ENCODE assay signal across 22 mouse cellular contexts in genomic region chr4:116451553-116451952, GRCm38 (mm10).
"Had no signal": no experiment of that assay in that cellular context is flagged by ENCODE, and none has a peak within 500 bp of the region (broad histone marks: within the 10 kb centered on the region; RNA-seq: fewer than 3 reads in every experiment).

No protein-coding gene starts in this region.

- H3K4me3 ChIP-seq: liver, embryonic 15.5 days; lung, embryonic 15.5 days; midbrain, embryonic 10.5 days; midbrain, embryonic 12.5 days; myocyte; neural tube, embryonic 13.5 days; neural tube, embryonic 15.5 days; stomach, embryonic 15.5 days had no signal

- H3K36me3 ChIP-seq: liver, embryonic 15.5 days; lung, embryonic 15.5 days; midbrain, embryonic 12.5 days; neural tube, embryonic 13.5 days; neural tube, embryonic 15.5 days; stomach, embryonic 15.5 days had no signal

- DNase-seq: liver, postnatal 0 days; lung, adult 2 months; lung, postnatal 14 days; lung, postnatal 36 days; midbrain, embryonic 14.5 days; retina, postnatal 1 day; right cerebral cortex, adult 18-20 months; right cerebral cortex, postnatal 25 days; right cerebral cortex, postnatal 4 days; thymus, adult 2 months; thymus, postnatal 25 days; thymus, postnatal 4 days had no signal

- H3K4me1 ChIP-seq: lung, embryonic 15.5 days; midbrain, embryonic 10.5 days; midbrain, embryonic 12.5 days; neural tube, embryonic 13.5 days; neural tube, embryonic 15.5 days; stomach, embryonic 15.5 days had no signal

- H3K27ac ChIP-seq: liver, embryonic 15.5 days; lung, embryonic 15.5 days; midbrain, embryonic 10.5 days; midbrain, embryonic 12.5 days; neural tube, embryonic 13.5 days; neural tube, embryonic 15.5 days; stomach, embryonic 15.5 days had no signal

- H3K27me3 ChIP-seq: liver, embryonic 15.5 days; lung, embryonic 15.5 days; midbrain, embryonic 12.5 days; neural tube, embryonic 13.5 days; neural tube, embryonic 15.5 days; stomach, embryonic 15.5 days had no signal

- H3K9ac ChIP-seq: liver, embryonic 15.5 days; liver, postnatal 0 days; lung, embryonic 15.5 days; midbrain, embryonic 12.5 days; neural tube, embryonic 13.5 days; neural tube, embryonic 15.5 days; stomach, embryonic 15.5 days had no signal

- ATAC-seq: liver, postnatal 0 days; lung, postnatal 0 days; midbrain, embryonic 16.5 days had no signal

- H3K9me3 ChIP-seq: liver, embryonic 15.5 days; lung, embryonic 15.5 days; midbrain, embryonic 10.5 days; midbrain, embryonic 12.5 days; neural tube, embryonic 13.5 days; neural tube, embryonic 15.5 days; stomach, embryonic 15.5 days had no signal

- H3K4me2 ChIP-seq: liver, embryonic 15.5 days; lung, embryonic 15.5 days; midbrain, embryonic 12.5 days; neural tube, embryonic 13.5 days; neural tube, embryonic 15.5 days; stomach, embryonic 15.5 days had no signal
